In genomic region chr1:63903620-63904019, GRCm38 (mm10) we compare ENCODE assay signal across 19 mouse cellular contexts.
"Had no signal": no experiment of that assay in that cellular context is flagged by ENCODE, and none has a peak within 500 bp of the region (broad histone marks: within the 10 kb centered on the region; RNA-seq: fewer than 3 reads in every experiment).

No protein-coding gene starts in this region.

- H3K27ac ChIP-seq: gastrocnemius, adult 2 months; heart, embryonic 13.5 days; hindbrain, embryonic 10.5 days; hindbrain, embryonic 12.5 days; hindbrain, embryonic 14.5 days; layer of hippocampus, adult 2 months; left cerebral cortex, adult 2 months; limb, embryonic 10.5 days; limb, embryonic 12.5 days; liver, embryonic 13.5 days; liver, embryonic 15.5 days had no signal

- H3K27me3 ChIP-seq: heart, embryonic 13.5 days; hindbrain, embryonic 12.5 days; limb, embryonic 12.5 days; liver, embryonic 13.5 days; liver, embryonic 15.5 days had no signal

- H3K4me1 ChIP-seq: hindbrain, embryonic 12.5 days; limb, embryonic 10.5 days; limb, embryonic 12.5 days; liver, embryonic 13.5 days; liver, embryonic 15.5 days had no signal

- H3K9ac ChIP-seq: heart, embryonic 13.5 days; hindbrain, embryonic 12.5 days; hindbrain, embryonic 14.5 days; limb, embryonic 12.5 days; liver, embryonic 13.5 days; liver, embryonic 15.5 days; liver, postnatal 0 days had no signal

- ATAC-seq: hindbrain, embryonic 16.5 days; liver, postnatal 0 days had no signal

- H3K4me2 ChIP-seq: heart, embryonic 11.5 days; heart, embryonic 13.5 days; hindbrain, embryonic 12.5 days; hindbrain, embryonic 14.5 days; limb, embryonic 12.5 days; liver, embryonic 11.5 days; liver, embryonic 13.5 days; liver, embryonic 15.5 days had no signal

- DNase-seq: gastrocnemius, adult 2 months; gastrocnemius, postnatal 10 days; gastrocnemius, postnatal 25 days; kidney, adult 18-20 months; liver; liver, embryonic 13.5 days; liver, postnatal 0 days had no signal

- H3K4me3 ChIP-seq: gastrocnemius, adult 2 months; heart, embryonic 13.5 days; hindbrain, embryonic 10.5 days; hindbrain, embryonic 12.5 days; layer of hippocampus, adult 2 months; left cerebral cortex, adult 2 months; limb, embryonic 10.5 days; limb, embryonic 12.5 days; liver, embryonic 13.5 days; liver, embryonic 15.5 days had no signal

- H3K9me3 ChIP-seq: heart, embryonic 13.5 days; hindbrain, embryonic 10.5 days; hindbrain, embryonic 12.5 days; limb, embryonic 10.5 days; limb, embryonic 12.5 days; liver, embryonic 13.5 days; liver, embryonic 15.5 days had no signal

- H3K36me3 ChIP-seq: heart, embryonic 13.5 days; hindbrain, embryonic 10.5 days; hindbrain, embryonic 12.5 days; limb, embryonic 10.5 days; limb, embryonic 12.5 days; liver, embryonic 13.5 days; liver, embryonic 15.5 days had no signal
